Mouse (Mus musculus) kidney, adult 2 months (tissue): ENCODE data around the gene Rnf144b.

Experiments
- CTCF ChIP-seq: fragments of 200-500 bp; conservative IDR thresholded peaks from 2 replicates; pipeline ENCODE4 v1.5.1; 2011; ENCODE audit warnings: low read depth, mild to moderate bottlenecking, control low read depth, low read length, moderate library complexity, mixed read lengths; ENCODE audit not compliant: insufficient read depth, insufficient read length
- POLR2A ChIP-seq: fragments of 200-500 bp; IDR thresholded peaks from one replicate; pipeline ENCODE4 v1.6.1; 2011; ENCODE audit warnings: low read depth, low read length, control low read depth

DNA sequence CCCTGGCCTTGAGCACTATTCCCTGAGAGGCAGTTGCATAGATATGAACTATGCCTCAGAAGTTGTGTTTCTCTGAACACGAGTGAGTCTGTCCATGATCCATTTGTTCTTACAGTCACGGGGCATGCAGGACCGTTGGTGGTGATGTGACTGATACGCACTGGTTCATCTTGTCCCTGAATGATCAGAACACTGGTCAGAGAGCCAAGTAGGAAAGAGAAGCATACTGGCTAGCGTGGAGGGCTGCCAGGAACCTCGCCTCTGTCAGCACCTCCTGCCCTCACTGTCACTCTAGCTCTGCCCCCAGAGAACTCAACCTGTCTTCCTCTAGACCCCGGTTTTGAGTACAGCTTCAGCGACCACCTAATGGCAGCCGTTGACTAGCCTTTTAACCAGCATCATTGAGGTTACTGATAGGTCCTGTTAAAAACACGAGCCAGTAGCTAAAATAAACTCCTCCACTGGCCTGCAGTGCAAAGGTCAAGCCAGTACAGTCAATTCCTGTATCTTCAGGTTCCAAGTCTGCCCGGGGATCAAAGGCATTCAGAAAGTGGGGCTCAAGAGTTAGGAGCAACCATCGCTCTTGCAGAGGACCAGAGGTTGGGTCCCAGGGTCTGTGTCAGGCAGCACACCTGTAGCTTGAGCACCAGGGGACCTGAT is 77.7 kb downstream of the Rnf144b start:
- TF ChIP-seq CTCF = no peak
- TF ChIP-seq POLR2A = no peak
